Mouse (Mus musculus) embryonic facial prominence, embryonic 15.5 days (tissue): ENCODE measurements around the gene Sstr2. TPM values are rescaled to one million over a fixed set of nuclear protein-coding genes. Genes with fewer than 3 reads are reported as not detected.
"Not testable (repeated sequence)": the region's sequence is repeated elsewhere in the genome, so short reads cannot be mapped to it uniquely, and the experiment has no call there.

ENCODE experiments used
- ATAC-seq: fragments of 200-750 bp; cut with Nextera tagmentation; 2 replicates; pipeline ENCODE4 v1.8.0; 2017; ENCODE audit warnings: low read depth, moderate TSS enrichment; ENCODE audit not compliant: insufficient number of reproducible peaks, low FRiP score, low TSS enrichment
- H3K27ac ChIP-seq: fragments of 300-500 bp; sonication (generic); replicated peaks from 2 replicates; pipeline ENCODE4 v1.5.1; 2015; ENCODE audit warnings: mild to moderate bottlenecking, inconsistent platforms
- H3K27me3 ChIP-seq: fragments of 300-500 bp; sonication (generic); 2 replicates; pipeline ENCODE4 v1.6.1; 2015; ENCODE audit warnings: inconsistent platforms
- H3K36me3 ChIP-seq: fragments of 300-500 bp; sonication (generic); 2 replicates; pipeline ENCODE4 v1.6.1; 2015; ENCODE audit warnings: mild to moderate bottlenecking, inconsistent platforms
- H3K4me1 ChIP-seq: fragments of 300-500 bp; sonication (generic); 2 replicates; pipeline ENCODE4 v1.6.1; 2015; ENCODE audit warnings: inconsistent platforms
- H3K4me2 ChIP-seq: fragments of 300-500 bp; sonication (generic); replicated peaks from 2 replicates; pipeline ENCODE4 v1.6.1; 2015; ENCODE audit warnings: mild to moderate bottlenecking, inconsistent platforms
- H3K4me3 ChIP-seq: fragments of 300-500 bp; sonication (generic); replicated peaks from 2 replicates; pipeline ENCODE4 v1.5.1; 2015; ENCODE audit warnings: mild to moderate bottlenecking, inconsistent platforms
- H3K9ac ChIP-seq: fragments of 300-500 bp; sonication (generic); 2 replicates; pipeline ENCODE4 v1.6.1; 2015; ENCODE audit warnings: inconsistent platforms
- H3K9me3 ChIP-seq: fragments of 300-500 bp; sonication (generic); replicated peaks from 2 replicates; pipeline ENCODE4 v1.6.1; 2016; ENCODE audit warnings: inconsistent platforms
- WGBS: fragments of 180-500 bp; shearing (Covaris S2); methylation state at CpG from one replicate; pipeline ENCODE4 v1.1.7; 2015; 5-methylcytosine and 5-hydroxymethylcytosine counted together
- polyA plus RNA-seq: library from polyadenylated mRNA; unstranded; fragments of >200 nt; fragmentation: Nextera tagmentation; extraction: Ambion mirVana; gene quantifications from 2 replicates; pipeline ENCODE4 v1.2.1, GENCODE M21; 2015

The Sstr2 gene
- polyA plus RNA-seq, 1 experiment from 2014 or later: 1.6 TPM

DNA sequence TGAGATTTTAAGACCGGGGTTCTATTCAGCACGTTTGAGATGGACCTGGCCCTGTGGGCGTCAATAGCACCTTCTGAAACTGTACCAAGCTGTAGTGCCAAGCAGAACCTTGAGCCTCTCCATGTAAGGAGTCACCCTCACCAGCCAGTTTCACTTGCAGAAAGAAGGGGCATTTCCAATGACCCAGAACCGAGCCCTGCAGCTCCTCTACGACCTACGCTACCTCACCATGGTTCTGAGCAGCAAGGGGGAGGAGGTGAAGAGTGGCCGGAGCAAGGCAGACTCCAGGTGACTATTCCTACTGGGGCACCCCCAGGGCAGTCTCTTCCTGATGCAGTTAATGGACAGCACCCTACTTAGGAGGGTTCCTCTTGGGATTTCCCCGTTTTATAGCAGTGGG is 39.2 kb downstream of the Sstr2 start:
- 84% methylated on average over 8 of the region's 8 CpGs for WGBS
- Histone ChIP-seq H3K4me3 (no peak overlapping the region), H3K36me3 (peaks cover 89% of the 10 kb centered on the region), H3K4me1 (peaks cover 15% of the 10 kb centered on the region; the same call in 1 of the 2 replicates), H3K27me3 (no peaks in the 10 kb centered on the region), H3K9me3 (no peaks in the 10 kb centered on the region), H3K9ac (no peak overlapping the region), H3K4me2 (no peak overlapping the region), H3K27ac (no peak overlapping the region)
- no peak for ATAC-seq

- H3K9ac ChIP-seq: no peak overlapping the region
- WGBS: 83% methylated on average over 4 of the region's 4 CpGs
- H3K4me3 ChIP-seq: no peak overlapping the region
- H3K36me3 ChIP-seq: peaks cover 88% of the 10 kb centered on the region
- H3K4me1 ChIP-seq: peaks cover 15% of the 10 kb centered on the region; the same call in 1 of the 2 replicates
- no peak overlapping the region for H3K4me2 ChIP-seq
- no peak overlapping the region for H3K27ac ChIP-seq
- no peak for ATAC-seq
- no peaks in the 10 kb centered on the region for H3K9me3 ChIP-seq
- no peaks in the 10 kb centered on the region for H3K27me3 ChIP-seq
Measured at GRCm38 (mm10) chr11:113658763-113659162, 39.6 kb downstream of the Sstr2 start.

DNA sequence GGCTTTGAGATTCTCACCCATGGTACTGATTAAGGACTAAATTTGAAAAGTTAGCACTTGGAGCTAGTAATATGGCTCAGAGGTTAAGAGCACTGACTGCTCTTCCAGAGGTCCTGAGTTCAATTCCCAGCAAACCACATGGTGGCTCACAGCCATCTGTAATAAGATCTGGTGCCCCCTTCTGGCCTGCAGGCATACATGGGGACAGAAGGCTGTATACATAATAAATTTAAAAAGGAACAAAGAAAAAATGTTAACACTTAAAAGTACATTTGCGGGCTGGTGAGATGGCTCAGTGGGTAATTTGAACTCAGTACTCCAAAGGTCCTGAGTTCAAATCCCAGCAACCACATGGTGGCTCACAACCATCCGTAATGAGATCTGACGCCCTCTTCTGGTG is 41.1 kb downstream of the Sstr2 start:
- H3K9ac ChIP-seq, H3K9me3 ChIP-seq, ATAC-seq, H3K4me2 ChIP-seq, H3K4me1 ChIP-seq, H3K27ac ChIP-seq, H3K27me3 ChIP-seq, H3K4me3 ChIP-seq: not testable (repeated sequence)
- peaks cover 81% of the 10 kb centered on the region for H3K36me3 ChIP-seq
- WGBS: 92% methylated on average over 3 of the region's 3 CpGs

GRCm38 (mm10) chr11:113660940-113661339 is 41.8 kb downstream of the Sstr2 start:
- Histone ChIP-seq H3K4me1 (no peaks in the 10 kb centered on the region), H3K4me2 (no peak overlapping the region), H3K36me3 (peaks cover 74% of the 10 kb centered on the region), H3K4me3 (no peak overlapping the region), H3K27me3 (no peaks in the 10 kb centered on the region), H3K9me3 (no peaks in the 10 kb centered on the region), H3K27ac (no peak overlapping the region), H3K9ac (no peak overlapping the region)
- ATAC-seq: no peak
- WGBS: 85% methylated on average over 11 of the region's 11 CpGs

DNA sequence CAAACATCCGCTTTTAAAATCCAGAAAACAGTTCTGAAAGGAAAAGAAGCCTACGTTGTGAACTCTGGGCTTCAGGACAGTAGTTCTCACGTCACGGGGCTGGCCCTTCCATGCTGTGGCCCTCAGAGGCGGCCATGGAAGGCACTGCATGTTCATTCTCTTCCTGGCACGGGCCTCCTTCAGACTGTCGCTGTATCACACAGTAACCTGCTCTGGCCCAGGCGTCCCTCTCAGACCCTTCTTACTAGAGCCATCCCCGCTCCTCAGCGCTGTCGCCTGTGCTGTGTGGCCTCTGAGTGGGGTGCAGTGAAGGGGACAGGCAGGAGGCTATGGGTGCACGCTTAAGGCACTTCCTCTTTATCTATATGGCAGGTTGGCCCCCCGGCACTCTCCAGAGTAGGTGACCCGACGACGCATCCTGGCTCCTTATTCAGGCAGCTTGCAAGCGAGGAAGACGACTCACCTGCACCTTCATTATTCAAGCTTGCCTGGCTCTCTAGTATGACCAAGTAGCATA is 42.8 kb downstream of the Sstr2 start:
- Histone ChIP-seq H3K27ac (no peak overlapping the region), H3K4me2 (no peak overlapping the region), H3K9me3 (no peaks in the 10 kb centered on the region), H3K36me3 (peaks cover 65% of the 10 kb centered on the region), H3K4me3 (no peak overlapping the region), H3K9ac (no peak overlapping the region), H3K27me3 (no peaks in the 10 kb centered on the region), H3K4me1 (peaks cover 5% of the 10 kb centered on the region)
- 91% methylated on average over 18 of the region's 18 CpGs for WGBS
- ATAC-seq: no peak

- H3K4me1 ChIP-seq: peaks cover 21% of the 10 kb centered on the region
- ATAC-seq: no peak
- H3K4me3 ChIP-seq: no peak overlapping the region
- H3K9me3 ChIP-seq: no peaks in the 10 kb centered on the region
- no peaks in the 10 kb centered on the region for H3K27me3 ChIP-seq
- H3K27ac ChIP-seq: no peak overlapping the region
- 66% methylated on average over 2 of the region's 2 CpGs for WGBS
- H3K9ac ChIP-seq: no peak overlapping the region
- H3K4me2 ChIP-seq: no peak overlapping the region
- H3K36me3 ChIP-seq: peaks cover 55% of the 10 kb centered on the region
Measured at GRCm38 (mm10) chr11:113664279-113664678, 45.1 kb downstream of the Sstr2 start.

- ATAC-seq: no peak
- H3K27me3 ChIP-seq: no peaks in the 10 kb centered on the region
- H3K4me3 ChIP-seq: no peak overlapping the region
- H3K9ac ChIP-seq: no peak overlapping the region
- no peak overlapping the region for H3K4me2 ChIP-seq
- peaks cover 42% of the 10 kb centered on the region for H3K36me3 ChIP-seq
- no peaks in the 10 kb centered on the region for H3K9me3 ChIP-seq
- no peak overlapping the region for H3K27ac ChIP-seq
- peaks cover 21% of the 10 kb centered on the region for H3K4me1 ChIP-seq
- WGBS: 68% methylated on average over 6 of the region's 6 CpGs
Measured at GRCm38 (mm10) chr11:113666205-113666604, 47.1 kb downstream of the Sstr2 start.

DNA sequence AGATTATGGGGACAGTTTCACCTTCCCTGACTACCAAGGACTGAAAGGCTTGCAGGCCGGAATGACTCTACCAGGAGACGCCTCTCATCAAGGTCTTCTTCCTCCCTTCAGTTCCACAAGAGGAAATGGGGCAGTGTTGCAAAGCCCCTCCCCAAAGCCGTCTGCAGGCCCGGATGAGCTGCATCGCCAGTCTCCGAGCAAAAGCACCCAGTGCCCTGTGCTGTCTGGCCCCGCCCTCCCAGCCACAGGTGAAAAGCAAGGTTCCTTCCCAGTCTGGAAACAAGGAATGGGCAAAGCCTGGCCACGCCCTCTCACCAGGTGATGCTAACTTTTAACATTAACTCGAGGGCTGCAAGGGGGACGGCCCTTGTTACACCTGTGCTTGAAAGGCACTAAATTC is 47.5 kb downstream of the Sstr2 start:
- ATAC-seq: no peak
- H3K4me3 ChIP-seq: no peak overlapping the region
- H3K27me3 ChIP-seq: no peaks in the 10 kb centered on the region
- no peak overlapping the region for H3K9ac ChIP-seq
- no peak overlapping the region for H3K4me2 ChIP-seq
- 0 out of 2 replicates have a peak overlapping the region, but pooled peaks have one; percentile 8 for H3K27ac ChIP-seq
- H3K9me3 ChIP-seq: no peaks in the 10 kb centered on the region
- 48% methylated on average over 10 of the region's 10 CpGs for WGBS
- peaks cover 40% of the 10 kb centered on the region for H3K36me3 ChIP-seq
- H3K4me1 ChIP-seq: peaks cover 21% of the 10 kb centered on the region

GRCm38 (mm10) chr11:113667122-113667521 is 48.0 kb downstream of the Sstr2 start:
- ATAC-seq: 0 out of 2 replicates have a peak, but pooled peaks have one; percentile 39
- Histone ChIP-seq H3K4me2 (no peak overlapping the region), H3K9me3 (no peaks in the 10 kb centered on the region), H3K9ac (no peak overlapping the region), H3K36me3 (peaks cover 40% of the 10 kb centered on the region), H3K4me1 (peaks cover 21% of the 10 kb centered on the region), H3K27ac (no peak overlapping the region), H3K4me3 (no peak overlapping the region), H3K27me3 (no peaks in the 10 kb centered on the region)
- WGBS: 70% methylated on average over 2 of the region's 2 CpGs

DNA sequence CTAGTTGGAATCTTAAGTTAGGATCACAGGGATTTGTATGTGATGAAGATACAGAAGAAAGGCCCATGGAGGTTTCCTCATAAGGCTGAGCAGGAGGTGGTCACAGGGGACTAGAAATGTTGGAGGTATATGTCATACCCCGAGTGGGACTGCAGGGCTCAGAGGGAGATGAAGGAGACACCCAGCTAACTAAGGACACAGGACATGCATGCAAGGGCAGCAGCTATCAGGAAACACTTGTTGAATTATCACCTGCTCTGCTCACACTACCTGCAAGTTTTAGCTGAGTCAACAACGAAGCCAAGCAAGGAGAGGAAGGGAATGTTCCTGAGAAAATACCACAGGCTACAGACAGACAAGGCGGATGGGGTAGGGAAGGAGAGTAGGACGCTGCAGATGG is 48.6 kb downstream of the Sstr2 start:
- Histone ChIP-seq H3K4me1 (peaks cover 21% of the 10 kb centered on the region), H3K4me3 (no peak overlapping the region), H3K36me3 (peaks cover 39% of the 10 kb centered on the region), H3K9me3 (no peaks in the 10 kb centered on the region), H3K9ac (no peak overlapping the region), H3K27ac (0 out of 2 replicates have a peak overlapping the region, but pooled peaks have one; percentile 13), H3K4me2 (no peak overlapping the region), H3K27me3 (no peaks in the 10 kb centered on the region)
- ATAC-seq: no peak
- 72% methylated on average over 4 of the region's 4 CpGs for WGBS

- WGBS: 82% methylated on average over 5 of the region's 5 CpGs
Measured at GRCm38 (mm10) chr11:113668857-113669256, 49.7 kb downstream of the Sstr2 start.

DNA sequence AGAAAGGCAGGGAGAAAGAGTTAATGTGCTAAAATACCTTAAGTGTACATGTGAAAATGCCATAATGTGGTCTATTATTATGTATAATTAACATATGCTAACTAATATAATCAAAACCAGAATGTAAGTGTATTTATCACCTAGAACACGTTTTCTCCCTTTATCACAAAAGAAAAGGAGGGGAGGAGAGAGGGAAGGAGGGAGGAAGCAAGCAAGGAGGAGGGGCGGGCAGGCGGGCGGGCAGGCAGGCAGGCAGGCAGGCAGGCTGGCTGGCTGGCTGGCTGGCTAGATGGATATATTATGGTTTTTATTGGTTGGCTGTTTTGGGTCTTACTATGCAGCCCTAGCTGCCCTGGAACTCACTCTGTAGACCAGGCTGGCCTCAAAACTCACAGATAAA is 50.6 kb downstream of the Sstr2 start:
- H3K4me1 ChIP-seq: peaks cover 26% of the 10 kb centered on the region
- WGBS: 66% methylated on average over 4 of the region's 4 CpGs
- H3K27me3 ChIP-seq: no peaks in the 10 kb centered on the region
- H3K9ac ChIP-seq: no peak overlapping the region
- H3K4me3 ChIP-seq: no peak overlapping the region
- no peak overlapping the region for H3K4me2 ChIP-seq
- no peaks in the 10 kb centered on the region for H3K9me3 ChIP-seq
- H3K27ac ChIP-seq: no peak overlapping the region
- H3K36me3 ChIP-seq: peaks cover 46% of the 10 kb centered on the region
- no peak for ATAC-seq

More at GRCm38 (mm10) chr11:113668857-113669256, 49.7 kb downstream of the Sstr2 start:
- Histone ChIP-seq H3K9ac (no peak overlapping the region), H3K4me2 (no peak overlapping the region), H3K4me3 (no peak overlapping the region), H3K27ac (0 out of 2 replicates have a peak overlapping the region, but pooled peaks have one; percentile 12), H3K9me3 (no peaks in the 10 kb centered on the region), H3K27me3 (no peaks in the 10 kb centered on the region), H3K36me3 (peaks cover 42% of the 10 kb centered on the region), H3K4me1 (peaks cover 25% of the 10 kb centered on the region)
- no peak for ATAC-seq
